Mouse (Mus musculus) heart, postnatal 0 days (tissue): ENCODE results near the gene Ssx2ip. TPM values are rescaled to one million over a fixed set of nuclear protein-coding genes. Genes with fewer than 3 reads are reported as not detected.

Experiments used
- ATAC-seq: fragments of 200-750 bp; cut with Nextera tagmentation; 2 replicates; pipeline ENCODE4 v1.8.0; 2017; ENCODE audit warnings: low read depth, moderate number of reproducible peaks, moderate library complexity; ENCODE audit not compliant: insufficient read depth
- DNase-seq: peaks from one replicate; pipeline ENCODE4 v3.0.0-alpha.2; 2016; ENCODE audit warnings: low spot score
- H3K27ac ChIP-seq: fragments of 300-500 bp; sonication (generic); 2 replicates; pipeline ENCODE4 v1.5.1; 2014; ENCODE audit warnings: low read depth, mild to moderate bottlenecking
- H3K27me3 ChIP-seq: fragments of 300-500 bp; sonication (generic); 2 replicates; pipeline ENCODE4 v1.6.1; 2014; ENCODE audit warnings: low read length, mixed read lengths; ENCODE audit not compliant: control insufficient read depth, insufficient read depth
- H3K36me3 ChIP-seq: fragments of 300-500 bp; sonication (generic); replicated peaks from 2 replicates; pipeline ENCODE4 v1.6.1; 2014; ENCODE audit warnings: low read length, mixed read lengths; ENCODE audit not compliant: control insufficient read depth, insufficient read depth
- H3K4me1 ChIP-seq: fragments of 300-500 bp; sonication (generic); 2 replicates; pipeline ENCODE4 v1.6.1; 2014; ENCODE audit warnings: antibody characterized with exemption; ENCODE audit not compliant: control insufficient read depth, insufficient read depth
- H3K4me2 ChIP-seq: fragments of 300-500 bp; sonication (generic); 2 replicates; pipeline ENCODE4 v1.6.1; 2014; ENCODE audit warnings: low read depth, mild to moderate bottlenecking, low read length, moderate library complexity
- H3K4me3 ChIP-seq: fragments of 300-500 bp; sonication (generic); 2 replicates; pipeline ENCODE4 v1.5.1; 2014; ENCODE audit warnings: low read depth, low read length
- H3K9ac ChIP-seq: fragments of 300-500 bp; sonication (generic); replicated peaks from 2 replicates; pipeline ENCODE4 v1.6.1; 2014; ENCODE audit warnings: low read depth, low read length, mixed read lengths
- H3K9me3 ChIP-seq: fragments of 300-500 bp; sonication (generic); replicated peaks from 2 replicates; pipeline ENCODE4 v1.6.1; 2016; ENCODE audit warnings: low read length; ENCODE audit not compliant: control insufficient read depth
- CTCF ChIP-seq: IDR thresholded peaks from 2 replicates; pipeline ENCODE4 v1.5.1; 2016; ENCODE audit warnings: antibody characterized with exemption, control low read depth, low read depth
- EP300 ChIP-seq: IDR thresholded peaks from 2 replicates; pipeline ENCODE4 v1.6.1; 2016; ENCODE audit warnings: antibody characterized with exemption, low read depth
- WGBS: fragments of 180-500 bp; shearing (Covaris S2); extraction: QIAGEN DNeasy Blood & Tissue Kit; methylation state at CpG from one replicate; pipeline ENCODE4 v1.1.7; 2014; 5-methylcytosine and 5-hydroxymethylcytosine counted together
- polyA plus RNA-seq: library from polyadenylated mRNA; unstranded; fragments of >200 nt; fragmentation: Nextera tagmentation; extraction: Ambion mirVana; gene quantifications from 2 replicates; pipeline ENCODE4 v1.2.1, GENCODE M21; 2015
- total RNA-seq: library from RNA; depleted of rRNA; stranded (reverse); fragments of >200 nt; gene quantifications from 2 replicates; pipeline ENCODE4 v1.2.3, GENCODE M21; 2014; ENCODE audit warnings: low replicate concordance

The Ssx2ip gene
- total and polyA plus RNA-seq, 2 experiments from 2014 or later: 6.4 to 7.6 TPM

- TF ChIP-seq CTCF (no peak), EP300 (no peak)
- H3K27me3 ChIP-seq: no peaks in the 10 kb centered on the region
- 45% methylated on average over 8 of the region's 8 CpGs for WGBS
- H3K9ac ChIP-seq: no peak overlapping the region
- no peak overlapping the region for H3K27ac ChIP-seq
- no peaks in the 10 kb centered on the region for H3K36me3 ChIP-seq
- H3K4me2 ChIP-seq: no peak overlapping the region
- DNase-seq: no peak
- H3K9me3 ChIP-seq: no peaks in the 10 kb centered on the region
- ATAC-seq: no peak
- H3K4me3 ChIP-seq: no peak overlapping the region
- H3K4me1 ChIP-seq: 0 out of 2 replicates have a peak, but pooled peaks cover 3% of the 10 kb centered on the region
Observed at GRCm38 (mm10) chr3:146378753-146379152, 25.7 kb upstream of the Ssx2ip start.

GRCm38 (mm10) chr3:146379740-146380466 lies 24.5 kb upstream of the Ssx2ip start:
- DNase-seq: no peak
- H3K36me3 ChIP-seq: no peaks in the 10 kb centered on the region
- no peak overlapping the region for H3K9ac ChIP-seq
- peak; percentile 30; the same call in 1 of the 2 replicates for ATAC-seq
- no peak for TF ChIP-seq CTCF
- TF ChIP-seq EP300: no peak
- H3K9me3 ChIP-seq: no peaks in the 10 kb centered on the region
- WGBS: 49% methylated on average over 9 of the region's 9 CpGs
- 0 out of 2 replicates have a peak, but pooled peaks cover 3% of the 10 kb centered on the region for H3K4me1 ChIP-seq
- no peak overlapping the region for H3K27ac ChIP-seq
- no peak overlapping the region for H3K4me3 ChIP-seq
- H3K27me3 ChIP-seq: no peaks in the 10 kb centered on the region
- no peak overlapping the region for H3K4me2 ChIP-seq

DNA sequence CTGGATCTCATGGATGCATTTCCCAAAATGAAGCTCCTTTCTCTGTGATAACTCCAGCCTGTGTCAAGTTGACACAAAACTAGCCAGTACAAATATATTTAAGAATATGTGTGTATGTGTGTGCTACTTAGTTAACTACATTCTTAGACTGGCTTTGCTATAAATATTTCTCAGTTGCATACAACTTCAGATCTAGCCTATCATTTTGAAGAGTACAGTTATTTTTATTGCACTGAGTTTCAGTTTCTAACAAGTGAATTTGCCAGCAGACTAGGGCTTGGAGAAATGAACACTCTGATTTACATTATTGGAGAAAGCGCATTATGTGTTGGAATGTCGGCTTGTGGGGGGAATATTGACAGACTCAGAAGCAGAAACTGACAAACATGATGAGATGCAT lies 23.6 kb upstream of the Ssx2ip start:
- no peak for TF ChIP-seq CTCF
- no peak for TF ChIP-seq EP300
- no peak overlapping the region for H3K4me2 ChIP-seq
- 0 out of 2 replicates have a peak, but pooled peaks cover 3% of the 10 kb centered on the region for H3K4me1 ChIP-seq
- H3K27me3 ChIP-seq: no peaks in the 10 kb centered on the region
- no peaks in the 10 kb centered on the region for H3K36me3 ChIP-seq
- no peak overlapping the region for H3K9ac ChIP-seq
- ATAC-seq (no peak), DNase-seq (no peak)
- 91% methylated on average over 2 of the region's 2 CpGs for WGBS
- H3K9me3 ChIP-seq: no peaks in the 10 kb centered on the region
- H3K4me3 ChIP-seq: no peak overlapping the region
- H3K27ac ChIP-seq: no peak overlapping the region

- H3K27me3 ChIP-seq: no peaks in the 10 kb centered on the region
- TF ChIP-seq EP300 (no peak), CTCF (no peak)
- WGBS: 92% methylated on average over 9 of the region's 9 CpGs
- H3K9ac ChIP-seq: no peak overlapping the region
- DNase-seq (no peak), ATAC-seq (no peak)
- H3K4me1 ChIP-seq: 0 out of 2 replicates have a peak, but pooled peaks cover 3% of the 10 kb centered on the region
- no peak overlapping the region for H3K27ac ChIP-seq
- H3K4me3 ChIP-seq: no peak overlapping the region
- H3K36me3 ChIP-seq: no peaks in the 10 kb centered on the region
- no peak overlapping the region for H3K4me2 ChIP-seq
- H3K9me3 ChIP-seq: no peaks in the 10 kb centered on the region
Observed at GRCm38 (mm10) chr3:146381471-146381870, 23.0 kb upstream of the Ssx2ip start.

GRCm38 (mm10) chr3:146386800-146387199 lies 17.6 kb upstream of the Ssx2ip start:
- TF ChIP-seq CTCF: no peak
- no peak for TF ChIP-seq EP300
- Histone ChIP-seq H3K4me1 (no peaks in the 10 kb centered on the region), H3K9ac (no peak overlapping the region), H3K9me3 (no peaks in the 10 kb centered on the region), H3K4me2 (no peak overlapping the region), H3K36me3 (no peaks in the 10 kb centered on the region), H3K4me3 (no peak overlapping the region), H3K27ac (no peak overlapping the region), H3K27me3 (no peaks in the 10 kb centered on the region)
- no peak for DNase-seq
- no peak for ATAC-seq
- 63% methylated on average over 3 of the region's 3 CpGs for WGBS
